Mouse (Mus musculus): ENCODE data around the gene Slc41a1. TPM values are rescaled to one million over a fixed set of nuclear protein-coding genes. Genes with fewer than 3 reads are reported as not detected.
A peak's percentile ranks its signal among the peaks of the same experiment; 100 is the strongest.

Slc41a1 gene
- 10 to 100 TPM; 43.4 to 65.9 TPM for total RNA-seq (2021)
- polyA plus RNA-seq (2012; rRNA removed): 69.5 and 84.1 TPM in 2 replicates
- long read RNA-seq, full-length matches to known transcripts: 17 of 26 reads
- long read RNA-seq, partial matches to known transcripts: 2 of 26 reads
- long read RNA-seq, other reads (novel, unspliced or antisense): 7 of 26 reads

- H3K4me1 ChIP-seq (ENCODE audit: control insufficient read depth, insufficient read depth, low read length): peaks cover 12% of the 10 kb centered on the region
- peak within 1 kb of the TSS; percentile 96 for H3K4me3 ChIP-seq
- peaks cover 8% of the 10 kb centered on the region for H3K36me3 ChIP-seq (ENCODE audit: control insufficient read depth, insufficient read depth, low read length)
- H3K27ac ChIP-seq: peak within 1 kb of the TSS; percentile 94
- H3K79me2 ChIP-seq (replicated peaks; ENCODE audit: control insufficient read depth, insufficient read depth, low read length): no peaks in the 10 kb centered on the region
- no peak for DNase-seq
- intact Hi-C loops (cut with DNase I): loop anchor here (5.0 kb wide), 2 partner anchors 40 to 80 kb away; partner anchors contain the start of gene Rab29
- H3K27me3 ChIP-seq (ENCODE audit: control insufficient read depth, insufficient read depth, low read length): no peaks in the 10 kb centered on the region
- H3K9ac ChIP-seq (ENCODE audit: low read depth, low read length): peak within 1 kb of the TSS; percentile 74
- TF ChIP-seq CTCF (IDR thresholded peaks at IDR 0.05) (no peak), POLR2A (IDR thresholded peaks at IDR 0.05; ENCODE audit: insufficient read depth, low read depth, low read length) (no peak), EP300 (IDR thresholded peaks at IDR 0.05; ENCODE audit: insufficient read depth, low read depth, low read length) (no peak)
- 5% methylated on average over 25 of the region's 25 CpGs for WGBS
Observed at GRCm38 (mm10) chr1:131827207-131827786, at the start of gene Slc41a1. Slc41a1 (plus strand) TSS chr1:131827493.

- Histone ChIP-seq H3K27me3 (ENCODE audit: control insufficient read depth, insufficient read depth, low read length) (no peaks in the 10 kb centered on the region), H3K79me2 (replicated peaks; ENCODE audit: control insufficient read depth, insufficient read depth, low read length) (no peaks in the 10 kb centered on the region), H3K4me3 (no peak overlapping the region), H3K27ac (no peak overlapping the region), H3K4me1 (ENCODE audit: control insufficient read depth, insufficient read depth, low read length) (no peaks in the 10 kb centered on the region), H3K36me3 (ENCODE audit: control insufficient read depth, insufficient read depth, low read length) (no peaks in the 10 kb centered on the region), H3K9ac (ENCODE audit: low read depth, low read length) (no peak overlapping the region)
- DNase-seq: no peak
- TF ChIP-seq POLR2A (IDR thresholded peaks at IDR 0.05; ENCODE audit: insufficient read depth, low read depth, low read length): no peak
- no peak for TF ChIP-seq EP300 (IDR thresholded peaks at IDR 0.05; ENCODE audit: insufficient read depth, low read depth, low read length)
- TF ChIP-seq CTCF (IDR thresholded peaks at IDR 0.05): no peak
- WGBS: 50% methylated on average over 3 of the region's 3 CpGs
- intact Hi-C loops (cut with DNase I): no loop called here
Observed at GRCm38 (mm10) chr1:131794591-131794990, 32.7 kb upstream of the Slc41a1 start.

- WGBS: 75% methylated on average over 3 of the region's 3 CpGs
- Histone ChIP-seq H3K9ac (ENCODE audit: low read depth, low read length) (no peak overlapping the region), H3K4me3 (no peak overlapping the region), H3K27me3 (ENCODE audit: control insufficient read depth, insufficient read depth, low read length) (no peaks in the 10 kb centered on the region), H3K27ac (no peak overlapping the region), H3K4me1 (ENCODE audit: control insufficient read depth, insufficient read depth, low read length) (no peaks in the 10 kb centered on the region), H3K36me3 (ENCODE audit: control insufficient read depth, insufficient read depth, low read length) (no peaks in the 10 kb centered on the region), H3K79me2 (replicated peaks; ENCODE audit: control insufficient read depth, insufficient read depth, low read length) (no peaks in the 10 kb centered on the region)
- intact Hi-C loops (cut with DNase I): no loop called here
- no peak for TF ChIP-seq POLR2A (IDR thresholded peaks at IDR 0.05; ENCODE audit: insufficient read depth, low read depth, low read length)
- TF ChIP-seq EP300 (IDR thresholded peaks at IDR 0.05; ENCODE audit: insufficient read depth, low read depth, low read length): no peak
- DNase-seq: no peak
Observed at GRCm38 (mm10) chr1:131795171-131795570, 32.1 kb upstream of the Slc41a1 start.

GRCm38 (mm10) chr1:131797202-131797909 is 29.9 kb upstream of the Slc41a1 start, which contains the start of gene Pm20d1:
Pm20d1 (plus strand) TSS chr1:131797381.
- peak within 1 kb of the TSS; percentile 65 for H3K9ac ChIP-seq (ENCODE audit: low read depth, low read length)
- 12% methylated on average over 26 of the region's 26 CpGs for WGBS
- intact Hi-C loops (cut with DNase I): no loop called here

GRCm38 (mm10) chr1:131800001-131800400 is 27.3 kb upstream of the Slc41a1 start:
- Histone ChIP-seq H3K27me3 (ENCODE audit: control insufficient read depth, insufficient read depth, low read length) (no peaks in the 10 kb centered on the region), H3K36me3 (ENCODE audit: control insufficient read depth, insufficient read depth, low read length) (no peaks in the 10 kb centered on the region), H3K79me2 (replicated peaks; ENCODE audit: control insufficient read depth, insufficient read depth, low read length) (no peaks in the 10 kb centered on the region), H3K4me3 (no peak overlapping the region), H3K4me1 (ENCODE audit: control insufficient read depth, insufficient read depth, low read length) (no peaks in the 10 kb centered on the region), H3K9ac (ENCODE audit: low read depth, low read length) (no peak overlapping the region), H3K27ac (no peak overlapping the region)
- TF ChIP-seq EP300 (IDR thresholded peaks at IDR 0.05; ENCODE audit: insufficient read depth, low read depth, low read length) (no peak), POLR2A (IDR thresholded peaks at IDR 0.05; ENCODE audit: insufficient read depth, low read depth, low read length) (no peak), CTCF (IDR thresholded peaks at IDR 0.05) (no peak)
- DNase-seq: no peak
- 74% methylated on average over 1 of the region's 1 CpGs for WGBS
- intact Hi-C loops (cut with DNase I): no loop called here

More at GRCm38 (mm10) chr1:131797202-131797909, 29.9 kb upstream of the Slc41a1 start, which contains the start of gene Pm20d1:
- Histone ChIP-seq H3K79me2 (replicated peaks; ENCODE audit: control insufficient read depth, insufficient read depth, low read length) (no peaks in the 10 kb centered on the region), H3K4me1 (ENCODE audit: control insufficient read depth, insufficient read depth, low read length) (no peaks in the 10 kb centered on the region), H3K4me3 (peak within 1 kb of the TSS; percentile 43), H3K27ac (peak within 1 kb of the TSS; percentile 78), H3K36me3 (ENCODE audit: control insufficient read depth, insufficient read depth, low read length) (no peaks in the 10 kb centered on the region), H3K27me3 (ENCODE audit: control insufficient read depth, insufficient read depth, low read length) (no peaks in the 10 kb centered on the region)
- TF ChIP-seq POLR2A (IDR thresholded peaks at IDR 0.05; ENCODE audit: insufficient read depth, low read depth, low read length) (peak; percentile 43; the same call in 1 of the 2 replicates), CTCF (IDR thresholded peaks at IDR 0.05) (no peak), EP300 (IDR thresholded peaks at IDR 0.05; ENCODE audit: insufficient read depth, low read depth, low read length) (no peak)
- DNase-seq: peak; percentile 55 to 58

- H3K4me3 ChIP-seq: no peak overlapping the region
- no peaks in the 10 kb centered on the region for H3K79me2 ChIP-seq (replicated peaks; ENCODE audit: control insufficient read depth, insufficient read depth, low read length)
- H3K27ac ChIP-seq: no peak overlapping the region
- WGBS: 89% methylated on average over 8 of the region's 8 CpGs
- H3K27me3 ChIP-seq (ENCODE audit: control insufficient read depth, insufficient read depth, low read length): no peaks in the 10 kb centered on the region
- intact Hi-C loops (cut with DNase I): no loop called here
- TF ChIP-seq CTCF (IDR thresholded peaks at IDR 0.05) (no peak), POLR2A (IDR thresholded peaks at IDR 0.05; ENCODE audit: insufficient read depth, low read depth, low read length) (no peak), EP300 (IDR thresholded peaks at IDR 0.05; ENCODE audit: insufficient read depth, low read depth, low read length) (no peak)
- no peaks in the 10 kb centered on the region for H3K36me3 ChIP-seq (ENCODE audit: control insufficient read depth, insufficient read depth, low read length)
- no peak for DNase-seq
- H3K9ac ChIP-seq (ENCODE audit: low read depth, low read length): no peak overlapping the region
- no peaks in the 10 kb centered on the region for H3K4me1 ChIP-seq (ENCODE audit: control insufficient read depth, insufficient read depth, low read length)
Observed at GRCm38 (mm10) chr1:131801071-131801470, 26.2 kb upstream of the Slc41a1 start.
